Mouse (Mus musculus) gastrocnemius, postnatal 14 days (tissue): ENCODE measurements at regions not wholly inside any gene's neighbourhood (a gene's known extent, or its start where the extent isn't known, plus 50 kb on each side); places are given as distances from the start of the nearest gene placed in this dataset.

Experiments
- DNase-seq: peaks from one replicate; pipeline ENCODE4 v3.0.0; 2021; ENCODE audit warnings: mixed read lengths
- intact Hi-C: fragments of 180-260 bp; cut with DNase I; formaldehyde crosslinking; loops from one replicate; pipeline ENCODE4 v1.15.1; 2025; ENCODE audit warnings: low total_unique reads

DNA sequence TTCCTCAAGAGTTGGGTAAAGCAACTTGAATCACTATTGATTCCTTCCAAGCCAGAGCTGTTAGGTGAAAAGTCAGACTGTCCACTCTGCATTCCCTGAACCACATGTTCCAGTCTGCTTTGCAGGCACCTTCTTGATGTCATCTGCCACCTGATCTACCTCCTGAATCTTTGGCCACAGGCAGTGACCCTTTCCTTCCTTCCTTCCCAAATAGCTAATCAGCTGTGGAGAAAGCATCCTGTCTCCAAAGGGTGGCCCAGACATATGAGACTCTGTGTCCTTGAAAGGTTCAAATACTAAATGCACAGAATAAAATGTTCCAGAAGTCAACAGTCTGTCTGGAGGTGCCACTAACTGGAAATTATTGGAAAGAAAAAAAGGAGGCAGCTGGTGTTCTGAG, 107.6 kb upstream of the Pabpc6 start:
- intact Hi-C loops = no loop called here
- DNase-seq = no peak

- no peak for DNase-seq
- intact Hi-C loops = no loop called here
Observed at GRCm38 (mm10) chr17:9776286-9777016, 106.9 kb upstream of the Pabpc6 start.

- no peak for DNase-seq
- intact Hi-C loops = no loop called here
Observed at GRCm38 (mm10) chr17:9775668-9776151, 106.2 kb upstream of the Pabpc6 start.

DNA sequence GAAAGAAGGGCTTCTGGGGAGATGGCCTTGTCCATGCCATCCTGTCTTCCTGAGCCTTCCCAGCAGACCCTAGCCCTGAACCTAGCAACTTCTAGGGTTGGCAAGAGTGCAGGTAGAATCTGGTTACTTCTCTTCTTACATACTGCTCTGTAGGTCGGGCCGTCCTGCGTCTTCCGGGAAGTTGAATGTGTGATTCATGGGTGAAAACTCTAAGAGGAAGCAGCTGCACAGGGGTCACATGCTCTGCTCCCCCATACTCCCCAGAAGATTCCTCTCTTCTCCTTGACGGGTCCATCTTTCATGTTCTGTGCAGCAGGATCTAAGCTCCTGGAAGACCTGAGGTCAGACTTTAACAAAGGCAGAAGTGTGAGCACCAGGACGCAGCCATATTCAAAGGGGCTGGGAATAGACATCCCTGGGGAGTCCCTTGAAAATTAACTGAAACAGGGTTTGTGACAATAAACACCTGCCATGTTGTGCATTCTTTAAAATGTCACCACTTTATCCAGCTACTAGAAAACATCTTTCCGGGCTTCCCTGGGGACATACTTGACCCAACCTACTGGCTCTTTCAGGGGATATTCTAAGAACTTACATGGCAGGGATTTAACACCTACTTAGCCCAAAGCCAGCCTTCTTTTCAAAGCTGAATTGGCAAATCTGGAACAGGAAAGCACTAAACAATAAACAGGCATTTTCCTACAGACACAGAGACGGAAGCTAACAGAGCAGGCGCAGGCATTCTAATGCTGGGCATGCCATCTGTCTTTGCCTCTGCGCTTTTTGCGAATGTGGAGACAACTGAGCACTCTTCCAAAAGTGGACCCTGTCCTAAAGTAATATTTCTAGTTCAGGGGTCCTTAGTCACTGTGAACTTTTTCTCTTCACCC, 105.5 kb upstream of the Pabpc6 start:
- no peak for DNase-seq

DNA sequence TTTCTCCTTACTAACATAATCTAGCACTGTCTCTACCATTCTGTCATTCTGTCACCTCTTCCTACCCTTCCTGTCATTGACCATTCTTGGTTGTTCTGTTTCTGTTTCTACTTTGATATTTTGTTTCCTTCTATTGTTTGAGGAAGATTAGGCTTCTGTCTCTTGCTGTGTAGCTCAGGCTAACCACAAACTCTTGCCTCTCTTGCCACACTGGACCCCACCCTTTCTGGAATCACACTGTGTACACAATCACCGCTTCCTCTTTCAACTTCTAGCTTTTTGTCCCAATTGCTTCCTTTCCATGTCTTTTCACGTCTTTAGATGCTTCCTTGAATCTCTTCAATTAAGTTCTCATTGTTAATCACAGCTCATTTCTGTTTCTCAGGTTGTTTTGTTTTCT, 104.2 kb upstream of the Pabpc6 start:
- intact Hi-C loops = no loop called here

More for the DNA sequence above, 105.5 kb upstream of the Pabpc6 start:
- intact Hi-C loops = no loop called here

GRCm38 (mm10) chr17:9768275-9768674, 98.8 kb upstream of the Pabpc6 start:
- DNase-seq = no peak
- intact Hi-C loops = no loop called here

More for the DNA sequence above, 104.2 kb upstream of the Pabpc6 start:
- no peak for DNase-seq

- DNase-seq = no peak
Observed at GRCm38 (mm10) chr17:9765680-9766250, 96.2 kb upstream of the Pabpc6 start.

GRCm38 (mm10) chr17:9764701-9765359, 95.3 kb upstream of the Pabpc6 start:
- DNase-seq = no peak

More at GRCm38 (mm10) chr17:9765680-9766250, 96.2 kb upstream of the Pabpc6 start:
- intact Hi-C loops = no loop called here

GRCm38 (mm10) chr17:9764041-9764606, 94.6 kb upstream of the Pabpc6 start:
- DNase-seq = no peak
- intact Hi-C loops = no loop called here

More at GRCm38 (mm10) chr17:9764701-9765359, 95.3 kb upstream of the Pabpc6 start:
- intact Hi-C loops = no loop called here

GRCm38 (mm10) chr17:9763110-9763509, 93.6 kb upstream of the Pabpc6 start:
- intact Hi-C loops = no loop called here
- DNase-seq = no peak

DNA sequence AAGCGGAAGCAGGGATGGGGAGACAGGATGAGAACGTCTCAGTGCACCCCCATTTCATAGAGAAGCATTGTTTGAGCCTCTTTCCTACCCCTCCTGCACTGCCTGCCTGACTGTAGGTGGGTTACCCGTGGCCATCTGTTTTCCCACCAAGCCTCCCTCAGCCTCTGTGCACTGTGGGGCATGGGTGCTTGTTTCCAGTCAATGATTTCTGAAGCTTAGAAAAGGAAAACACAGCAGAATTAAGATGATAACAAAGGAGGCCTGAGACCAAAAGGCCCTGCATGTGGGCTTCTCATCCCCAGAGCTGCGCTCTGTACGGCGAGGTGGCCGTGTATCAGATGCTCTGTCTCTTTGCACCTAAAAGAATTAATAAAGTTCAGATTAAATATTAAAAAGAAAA, 92.9 kb upstream of the Pabpc6 start:
- no peak for DNase-seq
- intact Hi-C loops = no loop called here

DNA sequence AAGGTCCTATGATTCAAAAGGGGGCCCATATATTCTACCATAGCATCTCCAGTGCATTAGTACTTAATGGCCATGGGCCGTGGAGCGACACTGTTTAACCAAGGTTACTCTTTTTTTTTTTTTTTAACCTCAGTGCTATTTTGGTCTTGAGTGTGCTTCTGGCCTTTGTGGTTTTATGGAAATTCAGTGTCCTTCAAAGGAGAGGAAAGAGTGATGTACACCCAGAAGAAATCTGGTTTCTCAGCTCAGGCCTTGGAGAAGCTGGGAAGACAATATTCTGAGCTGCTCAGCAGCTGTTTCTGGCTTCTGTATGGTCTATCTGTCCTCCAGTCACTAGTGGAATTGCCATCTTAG, 91.2 kb upstream of the Pabpc6 start:
- intact Hi-C loops = no loop called here
- DNase-seq = no peak

- intact Hi-C loops = no loop called here
- DNase-seq = no peak
Observed at GRCm38 (mm10) chr17:9760026-9760705, 90.6 kb upstream of the Pabpc6 start.

GRCm38 (mm10) chr17:9759421-9759852, 89.9 kb upstream of the Pabpc6 start:
- peak; percentile 43 for DNase-seq
- intact Hi-C loops = loop anchor here (5.0 to 10.0 kb wide), 2 partner anchors 558 to 735 kb away; partner anchors contain the start of gene Qk

DNA sequence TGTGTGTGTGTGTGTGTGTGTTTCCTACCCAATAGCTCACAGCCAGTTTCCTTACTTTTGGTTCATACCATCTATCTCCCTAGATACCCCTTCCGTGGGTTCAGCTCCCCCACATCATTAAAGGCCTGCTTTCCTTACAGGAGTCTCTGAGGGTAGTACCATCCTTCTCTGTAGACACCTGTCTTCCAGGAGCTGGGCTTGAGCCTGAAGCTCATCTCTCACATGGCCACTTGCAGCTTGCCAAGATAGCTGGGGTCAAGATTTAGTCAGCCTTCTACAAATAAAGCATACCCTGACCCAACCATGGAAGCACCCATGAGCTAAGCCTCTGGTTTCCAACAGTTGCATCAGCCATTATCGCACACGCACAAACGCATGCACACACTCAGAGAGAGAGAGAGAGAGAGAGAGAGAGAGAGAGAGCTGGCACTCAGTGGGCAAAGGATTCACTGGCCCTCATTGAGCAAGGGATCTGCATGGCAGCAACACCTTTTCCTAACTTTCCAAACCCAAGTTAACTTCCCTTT, 88.3 kb upstream of the Pabpc6 start:
- intact Hi-C loops = loop anchor here (5.0 to 10.0 kb wide), 2 partner anchors 560 to 737 kb away; partner anchors contain the start of gene Qk
- DNase-seq = no peak

DNA sequence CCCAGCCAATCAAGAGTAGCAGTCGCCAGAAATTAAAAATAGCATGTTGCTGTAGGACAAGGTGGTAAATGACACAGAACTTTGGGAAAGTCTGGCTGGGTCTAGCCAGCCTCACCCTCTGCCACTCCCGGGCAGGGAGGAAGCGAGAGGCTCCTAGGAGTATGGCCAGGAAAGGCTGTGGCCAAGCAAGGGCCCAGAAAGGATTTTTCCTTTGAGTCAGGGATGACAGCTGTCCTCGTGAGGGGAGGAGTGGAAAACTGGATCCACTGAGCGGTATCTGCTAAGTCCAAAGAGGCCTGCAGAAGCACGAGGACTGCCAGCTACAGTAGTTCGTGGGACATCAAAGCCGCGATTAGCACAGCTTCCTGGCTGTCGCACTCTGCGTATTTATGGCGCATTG, 87.2 kb upstream of the Pabpc6 start:
- intact Hi-C loops = loop anchor here (5.0 to 10.0 kb wide), 2 partner anchors 561 to 738 kb away; partner anchors contain the start of gene Qk
- DNase-seq = peak; percentile 63

GRCm38 (mm10) chr17:9756196-9756595, 86.7 kb upstream of the Pabpc6 start:
- intact Hi-C loops = loop anchor here (5.0 to 10.0 kb wide), 2 partner anchors 561 to 739 kb away; partner anchors contain the start of gene Qk
- DNase-seq = peak; percentile 72

GRCm38 (mm10) chr17:9755576-9755975, 86.1 kb upstream of the Pabpc6 start:
- intact Hi-C loops = loop anchor here (5.0 to 10.0 kb wide), 2 partner anchors 562 to 739 kb away; partner anchors contain the start of gene Qk
- DNase-seq = no peak
